ENCODE assay signal across 8 mouse cellular contexts in genomic region chr1:136051465-136051864, GRCm38 (mm10). TPM values are rescaled to one million over a fixed set of nuclear protein-coding genes. Genes with fewer than 3 reads are reported as not detected.
DNase-seq lines count a peak whose midpoint lies in the region; ATAC-seq lines count a peak whose summit lies in the region.

No protein-coding gene starts in this region.

- H3K4me2 ChIP-seq in embryonic facial prominence, embryonic 13.5 days = peak overlapping the region; percentile 64
- peak overlapping the region; percentile 61 for H3K4me2 ChIP-seq in midbrain, embryonic 13.5 days (replicated peaks)
- H3K4me2 ChIP-seq in stomach, embryonic 14.5 days (replicated peaks; ENCODE audit: low read depth, low read length) = peak overlapping the region; percentile 42

- peak overlapping the region; percentile 42 for H3K4me3 ChIP-seq in embryonic facial prominence, embryonic 13.5 days
- H3K4me3 ChIP-seq in limb, embryonic 10.5 days = peak overlapping the region; percentile 46
- H3K4me3 ChIP-seq in midbrain, embryonic 13.5 days (replicated peaks) = peak overlapping the region; percentile 41
- peak overlapping the region; percentile 29 for H3K4me3 ChIP-seq in stomach, embryonic 14.5 days (ENCODE audit: low read depth, low read length)

- H3K9me3 ChIP-seq in embryonic facial prominence, embryonic 13.5 days = no peaks in the 10 kb centered on the region
- no peaks in the 10 kb centered on the region for H3K9me3 ChIP-seq in limb, embryonic 10.5 days (replicated peaks)
- no peaks in the 10 kb centered on the region for H3K9me3 ChIP-seq in midbrain, embryonic 13.5 days
- H3K9me3 ChIP-seq in stomach, embryonic 14.5 days (ENCODE audit: control insufficient read depth, low read depth, low read length) = no peaks in the 10 kb centered on the region

- no peak overlapping the region for H3K27ac ChIP-seq in embryonic facial prominence, embryonic 13.5 days
- no peak overlapping the region for H3K27ac ChIP-seq in limb, embryonic 10.5 days
- no peak overlapping the region for H3K27ac ChIP-seq in midbrain, embryonic 13.5 days
- no peak overlapping the region for H3K27ac ChIP-seq in stomach, embryonic 14.5 days (ENCODE audit: low read length)

- H3K9ac ChIP-seq in embryonic facial prominence, embryonic 13.5 days = peak overlapping the region; percentile 58; the same call in 1 of the 2 replicates
- peak overlapping the region; percentile 61; the same call in 1 of the 2 replicates for H3K9ac ChIP-seq in midbrain, embryonic 13.5 days (replicated peaks)
- no peak overlapping the region for H3K9ac ChIP-seq in stomach, embryonic 14.5 days (replicated peaks; ENCODE audit: low read depth, low read length)

- peaks cover 59% of the 10 kb centered on the region for H3K27me3 ChIP-seq in embryonic facial prominence, embryonic 13.5 days
- peaks cover 72% of the 10 kb centered on the region for H3K27me3 ChIP-seq in limb, embryonic 10.5 days (ENCODE audit: low read depth, poor library complexity, severe bottlenecking)
- peaks cover 54% of the 10 kb centered on the region for H3K27me3 ChIP-seq in midbrain, embryonic 13.5 days
- peaks cover 15% of the 10 kb centered on the region for H3K27me3 ChIP-seq in stomach, embryonic 14.5 days (ENCODE audit: control insufficient read depth, insufficient read depth, low read length)

- no peaks in the 10 kb centered on the region for H3K36me3 ChIP-seq in embryonic facial prominence, embryonic 13.5 days
- no peaks in the 10 kb centered on the region for H3K36me3 ChIP-seq in limb, embryonic 10.5 days
- no peaks in the 10 kb centered on the region for H3K36me3 ChIP-seq in midbrain, embryonic 13.5 days
- no peaks in the 10 kb centered on the region for H3K36me3 ChIP-seq in stomach, embryonic 14.5 days (ENCODE audit: control insufficient read depth, insufficient read depth, low read length)

- WGBS in embryonic facial prominence, embryonic 13.5 days = 0% methylated on average over 6 of the region's 6 CpGs
- WGBS in limb, embryonic 10.5 days = 1% methylated on average over 6 of the region's 6 CpGs
- WGBS in midbrain, embryonic 13.5 days = 1% methylated on average over 6 of the region's 6 CpGs
- WGBS in stomach, embryonic 14.5 days = 0% methylated on average over 6 of the region's 6 CpGs

- peaks cover 18% of the 10 kb centered on the region for H3K4me1 ChIP-seq in embryonic facial prominence, embryonic 13.5 days
- peaks cover 21% of the 10 kb centered on the region for H3K4me1 ChIP-seq in limb, embryonic 10.5 days
- peaks cover 28% of the 10 kb centered on the region for H3K4me1 ChIP-seq in midbrain, embryonic 13.5 days (replicated peaks)
- H3K4me1 ChIP-seq in stomach, embryonic 14.5 days (ENCODE audit: control insufficient read depth, insufficient read depth, low read length) = peaks cover 12% of the 10 kb centered on the region; the same call in 1 of the 2 replicates

- DNase-seq in 3T3-L1 (ENCODE audit: low read depth, low spot score) = peak; percentile 91
- DNase-seq in adrenal gland, postnatal 36 days = peak; percentile 68 to 76
- peak; percentile 75 to 81 for DNase-seq in heart, adult 18-20 months
- DNase-seq in kidney, adult 11 months = peak; percentile 64
- peak; percentile 70 for DNase-seq in limb, embryonic 10.5 days (ENCODE audit: low spot score)

- ATAC-seq in embryonic facial prominence, embryonic 13.5 days (ENCODE audit: insufficient number of reproducible peaks, insufficient read depth, low FRiP score, low TSS enrichment, low read depth) = peak; percentile 59; the same call in 1 of the 2 replicates
- peak; percentile 71 for ATAC-seq in midbrain, embryonic 13.5 days
- ATAC-seq in stomach, embryonic 14.5 days (ENCODE audit: insufficient number of reproducible peaks, insufficient read depth, low FRiP score, low read depth) = peak; percentile 73; the same call in 1 of the 2 replicates

RNA-seq across cellular contexts. Expression of gene Ascl5, which starts 0.9 kb away (rescaled TPM):
- total RNA-seq in adrenal gland, postnatal 36 days (2021) = not detected
- 0.67 and 2.1 TPM in 2 replicates for polyA plus RNA-seq in embryonic facial prominence, embryonic 13.5 days (2015; fragmentation: Nextera tagmentation; extraction: Ambion mirVana)
- total RNA-seq in heart, adult 18-20 months (2021) = not detected
- not detected in 2 replicates for polyA plus RNA-seq in limb, embryonic 10.5 days (2016; fragmentation: Nextera tagmentation; extraction: Ambion mirVana)
- not detected in 2 replicates for polyA plus RNA-seq in midbrain, embryonic 13.5 days (2015; fragmentation: Nextera tagmentation; extraction: Ambion mirVana)
- 0.97 and 1.2 TPM in 2 replicates for polyA plus RNA-seq in stomach, embryonic 14.5 days (2014; fragmentation: Nextera tagmentation; extraction: Ambion mirVana)

RNA-seq across cellular contexts. Expression of gene Cacna1s, which starts 1.1 kb away (rescaled TPM):
- under 1 TPM; 0.10 to 0.23 TPM for total RNA-seq in adrenal gland, postnatal 36 days (2021)
- 0.70 and 1.3 TPM in 2 replicates for polyA plus RNA-seq in embryonic facial prominence, embryonic 13.5 days (2015; fragmentation: Nextera tagmentation; extraction: Ambion mirVana)
- 10 to 100 TPM; 16.4 to 18.1 TPM for total RNA-seq in heart, adult 18-20 months (2021)
- polyA plus RNA-seq in limb, embryonic 10.5 days (2016; fragmentation: Nextera tagmentation; extraction: Ambion mirVana) = 0.06 TPM in 1 of 2 replicates, not detected in the other
- 0.22 TPM in 1 of 2 replicates, not detected in the other for polyA plus RNA-seq in midbrain, embryonic 13.5 days (2015; fragmentation: Nextera tagmentation; extraction: Ambion mirVana)
- not detected in 2 replicates for polyA plus RNA-seq in stomach, embryonic 14.5 days (2014; fragmentation: Nextera tagmentation; extraction: Ambion mirVana)

RNA-seq across cellular contexts. Expression of gene Tmem9, which starts 43.5 kb away (rescaled TPM):
- 10 to 100 TPM; 32.4 to 43.1 TPM for total RNA-seq in adrenal gland, postnatal 36 days (2021)
- polyA plus RNA-seq in embryonic facial prominence, embryonic 13.5 days (2015; fragmentation: Nextera tagmentation; extraction: Ambion mirVana) = 155 and 171 TPM in 2 replicates
- total RNA-seq in heart, adult 18-20 months (2021) = 10 to 100 TPM; 13.9 to 14.0 TPM
- polyA plus RNA-seq in limb, embryonic 10.5 days (2016; fragmentation: Nextera tagmentation; extraction: Ambion mirVana) = 147 and 162 TPM in 2 replicates
- 144 and 146 TPM in 2 replicates for polyA plus RNA-seq in midbrain, embryonic 13.5 days (2015; fragmentation: Nextera tagmentation; extraction: Ambion mirVana)
- 127 and 136 TPM in 2 replicates for polyA plus RNA-seq in stomach, embryonic 14.5 days (2014; fragmentation: Nextera tagmentation; extraction: Ambion mirVana)

RNA-seq across cellular contexts. Expression of gene Igfn1, which starts 45.3 kb away (rescaled TPM):
- under 1 TPM in 1 of 2 experiments, not detected in 1; 0.07 TPM for total RNA-seq in adrenal gland, postnatal 36 days (2021)
- 0.06 TPM in 1 of 2 replicates, not detected in the other for polyA plus RNA-seq in embryonic facial prominence, embryonic 13.5 days (2015; fragmentation: Nextera tagmentation; extraction: Ambion mirVana)
- under 1 TPM in 1 of 2 experiments, not detected in 1; 0.08 TPM for total RNA-seq in heart, adult 18-20 months (2021)
- polyA plus RNA-seq in limb, embryonic 10.5 days (2016; fragmentation: Nextera tagmentation; extraction: Ambion mirVana) = 0.04 TPM in 1 of 2 replicates, not detected in the other
- not detected in 2 replicates for polyA plus RNA-seq in midbrain, embryonic 13.5 days (2015; fragmentation: Nextera tagmentation; extraction: Ambion mirVana)
- 0.13 and 0.19 TPM in 2 replicates for polyA plus RNA-seq in stomach, embryonic 14.5 days (2014; fragmentation: Nextera tagmentation; extraction: Ambion mirVana)
